Comparison of ENCODE assay signal across 8 mouse cellular contexts in the genomic region with DNA sequence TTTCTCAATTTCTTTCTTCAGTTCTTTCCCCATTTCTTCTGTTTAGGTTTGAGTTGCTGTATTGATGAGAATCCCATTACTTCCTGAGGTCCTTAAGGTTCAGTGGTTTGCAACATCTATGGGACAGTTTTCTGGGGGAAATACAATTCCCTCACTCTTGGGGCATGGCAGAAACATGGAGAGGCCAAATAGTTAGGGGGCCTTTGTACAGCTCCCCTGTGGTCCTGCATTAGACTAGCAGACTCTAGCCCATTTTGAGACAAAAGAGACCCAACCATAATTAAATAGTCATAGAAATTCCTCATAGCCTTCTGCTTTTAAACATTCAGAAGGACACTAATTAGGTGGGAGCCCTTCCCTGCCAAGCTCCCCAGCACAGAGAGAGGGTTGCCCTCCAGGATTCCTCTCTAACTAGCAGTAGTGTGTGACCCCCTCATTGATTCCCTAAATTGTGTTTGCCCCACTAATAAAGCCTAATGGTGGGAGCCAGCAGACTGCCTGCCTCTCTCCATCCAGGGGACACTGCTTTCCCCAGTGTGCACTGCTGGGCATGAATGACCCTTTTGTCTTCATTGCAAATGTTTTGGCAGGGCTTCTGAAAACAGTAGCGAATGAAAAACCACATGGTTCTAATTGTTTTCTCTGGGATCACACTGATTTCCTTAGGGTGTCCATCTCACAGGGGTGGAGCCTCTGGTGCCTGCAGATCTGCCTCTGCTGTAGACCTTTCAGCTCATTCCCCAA.
DNase-seq lines count a peak whose midpoint lies in the region; ATAC-seq lines count a peak whose summit lies in the region.
"Had no signal": no experiment of that assay in that cellular context is flagged by ENCODE, and none has a peak within 500 bp of the region (broad histone marks: within the 10 kb centered on the region; RNA-seq: fewer than 3 reads in every experiment).

No protein-coding gene starts in this region.

- no peaks in the 10 kb centered on the region for H3K36me3 ChIP-seq in embryonic facial prominence, embryonic 14.5 days (ENCODE audit: control insufficient read depth, insufficient read depth, low read length)
- no peaks in the 10 kb centered on the region for H3K36me3 ChIP-seq in midbrain, embryonic 15.5 days (replicated peaks)

- H3K9ac ChIP-seq in embryonic facial prominence, embryonic 14.5 days (ENCODE audit: low read depth, low read length): no peak overlapping the region
- H3K9ac ChIP-seq in midbrain, embryonic 15.5 days: no peak overlapping the region

- no peak overlapping the region for H3K4me3 ChIP-seq in embryonic facial prominence, embryonic 14.5 days (ENCODE audit: low read depth, low read length)
- no peak overlapping the region for H3K4me3 ChIP-seq in midbrain, embryonic 15.5 days
- H3K4me3 ChIP-seq: heart, adult 2 months had no signal

- peak; percentile 77 for DNase-seq in embryo, embryonic 10.5 days (ENCODE audit: low spot score)
- DNase-seq in embryonic facial prominence, embryonic 14.5 days (ENCODE audit: low spot score): peak; percentile 77
- DNase-seq in hindlimb bud, embryonic 11.5 days (ENCODE audit: extremely low spot score, low read depth, low spot score): peak; percentile 30
- no peak for DNase-seq in yolk sac, embryonic 10.5 days (ENCODE audit: low spot score)
- no peak for DNase-seq in adrenal gland, adult 8-10 months
- DNase-seq: heart, adult 2 months had no signal

- H3K4me2 ChIP-seq in embryonic facial prominence, embryonic 14.5 days (ENCODE audit: low read depth, low read length): no peak overlapping the region
- no peak overlapping the region for H3K4me2 ChIP-seq in midbrain, embryonic 15.5 days

- H3K27ac ChIP-seq in embryonic facial prominence, embryonic 14.5 days (replicated peaks; ENCODE audit: low read depth, low read length): no peak overlapping the region
- no peak overlapping the region for H3K27ac ChIP-seq in midbrain, embryonic 15.5 days
- H3K27ac ChIP-seq: heart, adult 2 months had no signal

- no peaks in the 10 kb centered on the region for H3K27me3 ChIP-seq in embryonic facial prominence, embryonic 14.5 days (replicated peaks; ENCODE audit: control insufficient read depth, insufficient read depth, low read length)
- H3K27me3 ChIP-seq in midbrain, embryonic 15.5 days (replicated peaks): no peaks in the 10 kb centered on the region

- 10% methylated on average over 1 of the region's 1 CpGs for WGBS in embryonic facial prominence, embryonic 14.5 days
- 23% methylated on average over 1 of the region's 1 CpGs for WGBS in midbrain, embryonic 15.5 days

- H3K9me3 ChIP-seq in embryonic facial prominence, embryonic 14.5 days (ENCODE audit: control insufficient read depth, low read length): no peaks in the 10 kb centered on the region
- H3K9me3 ChIP-seq in midbrain, embryonic 15.5 days: no peaks in the 10 kb centered on the region

- peak; percentile 82 for ATAC-seq in embryonic facial prominence, embryonic 14.5 days (ENCODE audit: low read depth)
- ATAC-seq in midbrain, embryonic 15.5 days (replicated peaks): peak; percentile 84
- no peak for ATAC-seq in megakaryocyte, adult 5-6 weeks (ENCODE audit: poor library complexity, severe bottlenecking)

- peaks cover 10% of the 10 kb centered on the region for H3K4me1 ChIP-seq in embryonic facial prominence, embryonic 14.5 days (ENCODE audit: control insufficient read depth, insufficient read depth, low read length)
- 0 out of 2 replicates have a peak, but pooled peaks cover 6% of the 10 kb centered on the region for H3K4me1 ChIP-seq in midbrain, embryonic 15.5 days

Comparison
In these comparisons a context has a peak if more than half of its experiments do, and no peak if none do; other contexts are left out.
1. DNase-seq: peak in embryo, embryonic 10.5 days (single experiment), embryonic facial prominence, embryonic 14.5 days (single experiment) and hindlimb bud, embryonic 11.5 days (single experiment); none in yolk sac, embryonic 10.5 days (single experiment) and adrenal gland, adult 8-10 months (single experiment).